Mouse (Mus musculus): ENCODE measurements at regions not wholly inside any gene's neighbourhood (a gene's known extent, or its start where the extent isn't known, plus 50 kb on each side); places are given as distances from the start of the nearest gene placed in this dataset.
"Not testable (repeated sequence)": the region's sequence is repeated elsewhere in the genome, so short reads cannot be mapped to it uniquely, and the experiment has no call there.

DNA sequence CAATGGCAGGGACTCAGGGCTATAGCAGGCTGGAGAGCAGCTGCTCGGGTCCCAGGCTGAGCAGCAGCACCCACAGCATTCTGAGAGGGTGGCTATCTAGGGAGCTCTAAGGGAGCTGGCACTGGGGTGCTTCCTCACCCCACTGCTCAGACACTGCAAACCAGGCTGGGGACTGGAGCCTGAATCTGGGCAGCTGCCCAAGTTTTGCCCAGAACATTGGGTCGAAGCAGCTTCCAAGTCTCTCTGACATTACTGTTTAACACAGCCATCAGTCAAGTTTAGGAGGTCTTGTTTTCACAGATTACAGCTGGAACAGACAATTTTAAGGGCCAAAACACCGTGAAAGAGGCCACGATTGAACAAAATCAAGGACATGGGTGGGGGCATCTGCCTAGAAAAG lies 96.1 kb upstream of the Tcerg1l start:
- peak in 1 of 2 experiments; percentile 3 for DNase-seq

GRCm38 (mm10) chr7:138492261-138492660 lies 94.7 kb upstream of the Tcerg1l start:
- no peak for DNase-seq

DNA sequence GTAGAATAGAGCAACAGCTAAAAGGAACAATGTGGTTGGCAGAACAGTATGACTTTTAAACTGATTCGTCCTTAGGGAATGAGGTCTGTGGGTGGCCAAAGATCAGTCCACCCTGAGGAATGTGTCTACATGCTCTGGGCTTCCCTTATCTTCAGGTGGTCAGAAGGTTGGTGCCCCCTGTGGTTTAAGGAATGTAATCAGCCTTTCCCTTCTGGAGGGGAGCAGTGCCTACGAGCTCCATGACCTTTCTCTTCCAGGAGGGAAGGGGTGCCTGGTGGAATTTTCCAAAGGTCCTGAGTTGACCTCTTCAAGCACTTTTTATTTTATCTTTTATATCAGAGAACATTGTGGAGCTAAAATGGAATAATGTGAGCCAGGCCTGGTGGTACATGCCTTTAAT lies 91.9 kb upstream of the Tcerg1l start:
- no peak for DNase-seq

DNA sequence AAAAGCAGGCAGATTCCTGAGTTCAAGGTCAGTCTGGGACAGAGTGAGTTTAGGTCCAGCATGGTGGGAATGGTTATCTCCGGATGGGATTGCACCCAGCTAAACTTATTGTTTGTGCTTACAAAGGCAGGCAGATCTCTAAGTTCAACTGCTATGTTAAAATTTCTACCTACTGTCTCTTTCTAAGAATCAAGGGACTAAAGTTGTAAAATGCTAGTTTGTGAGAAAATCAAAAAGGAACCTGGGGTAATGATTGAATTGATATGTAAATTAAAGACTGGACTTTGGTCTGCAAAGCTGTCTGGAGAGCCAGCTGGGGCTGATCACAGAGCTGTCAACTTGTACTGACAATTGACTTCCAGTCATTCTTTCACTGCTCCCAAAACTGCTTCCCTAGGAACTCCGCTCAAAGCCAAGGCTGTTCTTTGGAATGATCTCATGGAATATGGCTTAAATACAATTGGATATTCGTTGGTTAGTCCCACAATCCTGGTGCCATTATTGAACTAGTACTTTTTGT lies 90.7 kb upstream of the Tcerg1l start:
- no peak for DNase-seq

- no peak for DNase-seq
These were observed 75.4 kb upstream of the Tcerg1l start for GRCm38 (mm10) chr7:138472891-138473455.

DNA sequence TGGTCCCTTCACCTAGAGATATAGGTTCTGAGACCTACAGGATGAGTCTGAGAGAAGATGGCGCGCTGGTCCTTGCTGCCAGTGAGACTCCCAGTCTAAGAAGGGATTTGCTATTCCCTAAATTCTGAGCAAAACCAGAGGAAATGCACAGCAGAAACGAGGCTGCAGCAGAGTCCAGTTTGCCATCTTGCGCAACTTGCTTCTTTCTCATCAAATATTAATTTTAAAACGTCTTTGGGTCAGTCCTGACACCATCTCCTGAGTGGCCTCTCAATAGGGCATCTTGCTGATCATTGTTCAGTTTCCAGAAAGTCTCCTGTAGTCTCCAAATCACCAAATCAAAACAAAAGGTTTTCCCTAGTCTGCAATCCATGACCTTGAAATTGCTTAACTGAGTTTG lies 74.8 kb upstream of the Tcerg1l start:
- DNase-seq, result no peak

- no peak for DNase-seq
These were observed 71.7 kb upstream of the Tcerg1l start for GRCm38 (mm10) chr7:138469211-138469610.

- no peak for DNase-seq
These were observed 70.9 kb upstream of the Tcerg1l start for GRCm38 (mm10) chr7:138468436-138468835.

- no peak for DNase-seq
These were observed 70.5 kb upstream of the Tcerg1l start for GRCm38 (mm10) chr7:138467981-138468380.

GRCm38 (mm10) chr7:138467386-138467785 lies 69.9 kb upstream of the Tcerg1l start:
- no peak for DNase-seq

DNA sequence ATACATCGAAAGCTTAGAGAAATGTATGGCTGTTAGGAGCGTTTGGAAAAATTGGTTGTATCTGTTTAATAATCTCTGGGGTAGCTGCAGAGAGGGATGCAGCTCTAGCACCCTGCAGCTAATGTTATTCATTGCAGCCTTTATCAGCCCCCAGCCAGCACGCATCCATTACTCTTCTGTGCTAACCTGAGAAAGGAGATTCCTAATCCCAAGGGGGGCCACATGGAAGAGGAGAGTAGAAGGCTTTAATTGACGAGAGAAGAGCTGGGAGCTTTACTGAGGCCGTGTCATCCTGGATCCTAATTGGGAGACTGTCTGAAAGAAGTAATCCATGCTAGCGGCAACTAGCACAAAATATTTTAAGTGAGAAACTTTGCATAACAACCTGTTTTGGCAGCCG lies 60.4 kb upstream of the Tcerg1l start:
- no peak for DNase-seq

DNA sequence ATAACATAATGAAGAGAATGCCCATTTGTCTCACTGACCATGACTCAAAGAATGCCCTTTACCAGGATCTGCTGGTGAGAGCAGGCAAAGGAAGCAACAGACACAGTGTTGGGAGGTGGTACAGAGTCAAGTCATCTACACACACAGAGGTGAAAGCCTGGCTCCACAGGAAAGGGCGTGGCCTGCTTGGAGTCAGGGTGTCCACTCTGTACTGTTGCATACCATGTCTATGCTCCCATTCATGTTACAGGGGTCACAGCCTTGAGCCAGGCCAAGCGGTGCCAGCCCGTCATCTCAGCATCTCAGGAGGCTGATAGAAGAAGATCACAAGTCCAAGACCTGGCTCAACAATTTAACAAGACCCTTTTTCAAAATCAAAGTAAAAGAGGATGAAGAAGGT lies 57.8 kb upstream of the Tcerg1l start:
- no peak for DNase-seq

DNA sequence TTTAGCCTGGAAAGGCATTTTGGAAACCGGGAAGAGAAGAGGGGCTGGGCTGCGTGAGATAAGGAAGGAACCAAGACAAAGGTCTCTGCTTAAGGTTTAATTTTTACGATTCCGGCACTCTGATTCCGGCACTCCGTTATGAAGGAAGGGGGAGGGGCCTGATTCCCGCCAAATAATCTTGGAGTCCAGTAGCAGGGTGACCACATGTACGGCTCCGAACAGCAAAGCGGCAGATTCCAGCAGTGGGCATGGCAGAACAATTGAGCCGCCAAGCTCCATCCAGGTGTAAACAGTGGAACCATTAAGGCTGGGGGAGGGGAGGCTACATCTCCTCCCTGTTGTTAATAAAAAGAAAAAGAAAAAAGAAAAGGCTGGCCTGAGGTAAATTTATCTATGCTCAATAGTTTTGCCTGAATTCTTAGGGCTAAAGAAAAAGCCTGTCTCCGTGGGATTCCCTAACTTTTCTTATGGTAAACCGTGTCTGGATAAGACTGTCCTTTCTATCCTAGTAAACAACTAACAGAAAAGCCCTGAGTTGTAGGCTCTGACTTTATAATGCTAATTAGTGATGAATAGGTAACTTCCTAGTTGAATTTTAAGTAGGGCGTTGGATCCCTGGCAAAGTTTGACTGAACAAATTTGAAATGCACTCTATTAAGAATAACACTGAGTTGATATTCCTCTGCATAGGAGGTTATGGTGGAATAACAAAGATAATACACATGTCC lies 57.1 kb upstream of the Tcerg1l start:
- DNase-seq, result not testable (repeated sequence)

DNA sequence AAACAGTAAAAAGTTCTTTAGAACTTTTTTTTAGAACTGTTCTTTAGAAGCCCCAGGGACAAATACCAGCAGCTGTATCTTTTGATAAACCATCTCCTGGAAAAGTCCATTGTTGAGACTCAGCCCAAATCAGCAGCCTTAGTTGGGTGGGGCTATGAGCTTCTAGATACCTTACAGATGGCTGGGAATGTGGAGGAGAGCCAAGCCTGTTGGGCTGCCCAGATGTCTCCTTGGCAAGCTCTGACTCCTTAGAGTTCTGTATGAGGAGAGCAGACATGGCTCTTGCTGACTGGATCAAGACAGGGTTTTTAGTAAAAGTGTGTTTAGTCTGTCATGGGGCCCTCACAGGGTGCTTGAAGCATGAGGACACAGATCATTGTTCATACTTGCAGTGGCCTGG lies 53.8 kb upstream of the Tcerg1l start:
- no peak for DNase-seq

- no peak for DNase-seq
These were observed 51.0 kb upstream of the Tcerg1l start for GRCm38 (mm10) chr7:138448519-138448918.
